Mouse (Mus musculus) MEL-GATA-1-ER (cell line): ENCODE measurements around the gene Fgfr4.

Experiments used
- DNase-seq: peaks from one replicate; pipeline ENCODE4 v3.0.0-alpha.2; 2012; ENCODE audit warnings: low read depth; ENCODE audit errors: extremely low read depth

Fgfr4 gene

GRCm38 (mm10) chr13:55152621-55153415, at the start of gene Fgfr4:
TSS of gene Fgfr4 (plus strand) at chr13:55152640.
- no peak for DNase-seq

- DNase-seq = no peak
Measured at GRCm38 (mm10) chr13:55103351-55103750, 49.1 kb upstream of the Fgfr4 start.

DNA sequence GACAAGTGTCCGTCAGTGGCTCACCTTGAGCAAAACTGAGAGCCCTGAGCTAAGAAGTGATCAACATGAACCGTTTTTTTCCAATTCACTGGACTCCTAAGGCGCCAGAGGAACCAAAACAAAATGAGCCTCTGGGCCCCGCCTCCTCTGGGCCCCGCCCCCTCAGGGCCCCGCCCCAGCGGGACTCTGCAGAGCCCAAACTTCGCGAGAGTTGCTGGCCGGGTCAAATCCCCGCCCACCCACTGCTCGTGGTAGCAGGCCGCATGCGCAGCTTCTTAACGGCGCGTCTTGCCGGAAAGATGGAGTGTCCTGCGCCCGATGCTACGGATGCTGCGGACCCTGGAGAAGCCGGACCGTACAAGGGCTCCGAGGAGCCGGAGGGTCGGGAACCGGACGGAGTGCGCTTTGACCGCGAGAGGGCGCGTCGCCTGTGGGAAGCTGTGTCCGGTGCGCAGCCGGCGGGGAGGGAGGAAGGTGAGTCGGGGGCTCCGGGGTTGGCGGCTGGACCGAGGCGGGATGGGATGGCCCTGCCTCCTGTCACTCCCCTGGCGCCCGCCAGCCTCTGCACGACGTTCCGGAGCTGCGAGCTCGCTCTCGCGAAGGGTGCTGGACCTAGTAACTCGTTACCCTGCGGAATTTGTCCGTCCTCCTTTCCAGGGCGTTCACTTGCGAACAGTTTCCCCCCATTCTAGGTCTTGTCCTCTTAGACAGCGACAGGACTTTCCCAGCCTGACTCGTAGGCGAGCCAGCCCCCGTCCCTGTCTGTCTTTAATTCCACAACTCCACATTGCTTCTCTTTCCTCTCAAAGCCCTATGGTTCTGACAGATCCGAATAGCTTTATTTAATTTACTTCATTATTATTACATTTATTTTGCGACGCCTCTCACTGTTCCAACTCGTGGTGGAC, 47.1 kb upstream of the Fgfr4 start, which contains the start of gene Zfp346:
TSS of gene Zfp346 (plus strand) at position 267 of the 908 bp plus-strand sequence.
- DNase-seq = peak; percentile 92

GRCm38 (mm10) chr13:55105953-55106691, 46.3 kb upstream of the Fgfr4 start:
- peak; percentile 47 for DNase-seq

- no peak for DNase-seq
Measured at GRCm38 (mm10) chr13:55107116-55107515, 45.3 kb upstream of the Fgfr4 start.

DNA sequence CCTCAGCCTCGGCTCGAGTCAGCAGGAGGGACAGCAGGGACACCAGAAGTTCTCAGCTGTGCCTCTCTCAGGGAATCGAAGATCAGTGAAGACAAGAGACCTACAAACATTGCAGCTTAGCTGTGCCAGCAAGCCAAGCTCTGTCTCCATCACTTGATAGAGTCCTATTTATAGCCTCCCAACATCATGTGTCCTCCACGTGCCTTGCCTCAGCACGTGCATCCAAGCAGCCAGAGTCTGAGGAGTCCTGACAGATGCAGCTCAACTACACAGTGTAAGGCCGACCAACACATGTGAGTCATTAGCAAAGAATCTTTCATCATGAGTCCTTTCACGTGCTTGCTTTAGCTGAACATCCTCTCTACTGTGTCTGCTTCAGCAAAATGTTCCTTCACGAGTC, 44.7 kb upstream of the Fgfr4 start:
- DNase-seq = no peak

DNA sequence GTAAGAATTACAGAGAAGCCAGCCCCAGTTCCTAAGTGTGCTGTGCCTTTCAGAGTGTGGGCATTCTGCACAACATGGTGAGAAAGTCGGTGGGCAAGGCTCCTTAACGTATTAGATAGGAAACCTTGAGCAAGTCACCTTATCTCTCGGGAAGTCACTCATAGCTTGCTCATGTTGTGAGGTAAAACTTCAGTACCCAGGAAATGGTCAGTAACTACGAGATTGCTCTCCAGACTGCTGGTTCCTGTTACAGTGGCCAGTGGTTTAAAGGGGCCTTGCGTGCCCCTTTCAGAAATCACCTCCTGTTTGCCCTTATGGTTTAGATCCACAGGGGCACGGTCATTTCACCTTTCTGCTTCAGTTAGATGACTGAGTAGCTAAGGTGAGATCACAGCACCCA, 38.1 kb upstream of the Fgfr4 start:
- no peak for DNase-seq

GRCm38 (mm10) chr13:55124903-55125302, 27.5 kb upstream of the Fgfr4 start:
- DNase-seq = no peak

DNA sequence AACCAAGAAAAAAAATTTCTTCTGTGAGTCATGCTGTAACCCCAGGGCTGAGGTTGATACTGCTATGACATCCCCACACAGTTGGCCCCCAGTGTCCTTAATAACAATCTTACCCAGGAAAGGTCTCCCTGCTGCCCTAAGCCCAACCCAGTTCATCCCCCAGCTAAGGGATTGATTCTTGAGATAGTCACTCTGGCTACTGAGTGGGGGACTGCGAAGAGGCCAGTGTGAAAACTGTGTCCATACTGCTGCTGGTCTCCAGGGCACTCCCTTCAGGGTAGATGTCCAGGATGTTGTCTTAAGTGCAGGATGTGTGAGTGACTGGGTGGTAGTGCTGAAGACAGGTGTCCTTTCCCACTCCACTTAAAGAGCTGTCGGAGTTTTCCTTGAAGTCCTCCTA, 19.0 kb upstream of the Fgfr4 start, which contains the start of gene Gm17617:
TSS of gene Gm17617 (minus strand) at position 101 of the 400 bp plus-strand sequence.
- DNase-seq = no peak

- peak; percentile 24 for DNase-seq
Measured at GRCm38 (mm10) chr13:55135382-55135781, 17.1 kb upstream of the Fgfr4 start.

GRCm38 (mm10) chr13:55140271-55140670, 12.2 kb upstream of the Fgfr4 start:
- no peak for DNase-seq

DNA sequence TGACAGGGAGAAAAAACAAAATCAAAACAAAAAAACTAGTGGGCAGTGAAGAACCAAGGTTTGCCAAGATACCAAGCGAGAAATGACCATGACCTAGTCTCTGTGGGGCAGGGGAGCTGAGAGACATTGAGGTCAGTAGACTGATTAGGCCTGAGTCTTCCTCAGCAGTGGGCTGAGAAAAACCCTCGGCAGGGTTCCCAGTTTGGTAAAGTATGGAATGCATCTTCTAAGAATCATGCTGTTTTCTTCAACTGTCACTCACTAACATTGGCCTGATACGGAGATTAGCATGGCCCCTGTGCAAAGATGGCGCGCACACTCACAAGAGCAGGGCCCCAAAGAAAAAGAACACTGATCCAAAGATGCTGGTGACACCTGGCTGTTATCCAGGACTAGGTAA, 1.5 kb downstream of the Fgfr4 start:
- no peak for DNase-seq

GRCm38 (mm10) chr13:55162365-55162764, 9.9 kb downstream of the Fgfr4 start:
- no peak for DNase-seq

DNA sequence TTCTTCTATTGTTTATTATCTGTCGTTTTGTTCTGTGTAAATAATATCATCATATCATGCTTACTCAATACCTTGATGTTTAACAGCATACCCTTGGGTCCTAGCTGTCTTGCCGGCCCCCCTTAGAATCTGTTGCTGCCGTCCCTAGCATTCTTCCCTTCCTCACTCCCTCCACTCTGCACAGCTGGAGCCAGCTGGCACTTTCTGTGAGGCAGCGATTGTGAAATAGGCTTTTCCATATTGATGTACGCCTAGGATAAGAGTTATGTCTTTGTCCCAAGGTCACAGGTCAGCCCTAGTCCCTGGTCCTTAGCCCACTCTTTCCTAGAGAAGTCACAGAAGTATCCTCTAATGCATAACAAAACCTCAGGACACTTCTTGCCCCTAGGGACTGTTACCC, 11.1 kb downstream of the Fgfr4 start:
- DNase-seq = no peak

DNA sequence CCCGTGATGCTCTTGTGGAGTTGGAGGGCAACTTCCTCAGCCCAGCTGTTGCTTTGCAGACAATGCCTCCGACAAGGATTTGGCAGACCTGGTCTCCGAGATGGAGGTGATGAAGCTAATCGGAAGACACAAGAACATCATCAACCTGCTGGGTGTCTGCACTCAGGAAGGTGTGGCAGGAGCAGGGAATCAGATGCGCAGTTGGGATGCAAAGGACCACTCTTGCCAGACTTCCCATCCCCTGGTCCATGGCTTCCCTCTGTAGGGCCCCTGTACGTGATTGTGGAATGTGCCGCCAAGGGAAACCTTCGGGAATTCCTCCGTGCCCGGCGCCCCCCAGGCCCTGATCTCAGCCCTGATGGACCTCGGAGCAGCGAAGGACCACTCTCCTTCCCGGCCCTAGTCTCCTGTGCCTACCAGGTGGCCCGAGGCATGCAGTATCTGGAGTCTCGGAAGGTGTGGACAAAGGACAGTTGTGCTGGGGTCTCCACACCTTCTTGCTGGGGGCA, 13.4 kb downstream of the Fgfr4 start:
- no peak for DNase-seq

DNA sequence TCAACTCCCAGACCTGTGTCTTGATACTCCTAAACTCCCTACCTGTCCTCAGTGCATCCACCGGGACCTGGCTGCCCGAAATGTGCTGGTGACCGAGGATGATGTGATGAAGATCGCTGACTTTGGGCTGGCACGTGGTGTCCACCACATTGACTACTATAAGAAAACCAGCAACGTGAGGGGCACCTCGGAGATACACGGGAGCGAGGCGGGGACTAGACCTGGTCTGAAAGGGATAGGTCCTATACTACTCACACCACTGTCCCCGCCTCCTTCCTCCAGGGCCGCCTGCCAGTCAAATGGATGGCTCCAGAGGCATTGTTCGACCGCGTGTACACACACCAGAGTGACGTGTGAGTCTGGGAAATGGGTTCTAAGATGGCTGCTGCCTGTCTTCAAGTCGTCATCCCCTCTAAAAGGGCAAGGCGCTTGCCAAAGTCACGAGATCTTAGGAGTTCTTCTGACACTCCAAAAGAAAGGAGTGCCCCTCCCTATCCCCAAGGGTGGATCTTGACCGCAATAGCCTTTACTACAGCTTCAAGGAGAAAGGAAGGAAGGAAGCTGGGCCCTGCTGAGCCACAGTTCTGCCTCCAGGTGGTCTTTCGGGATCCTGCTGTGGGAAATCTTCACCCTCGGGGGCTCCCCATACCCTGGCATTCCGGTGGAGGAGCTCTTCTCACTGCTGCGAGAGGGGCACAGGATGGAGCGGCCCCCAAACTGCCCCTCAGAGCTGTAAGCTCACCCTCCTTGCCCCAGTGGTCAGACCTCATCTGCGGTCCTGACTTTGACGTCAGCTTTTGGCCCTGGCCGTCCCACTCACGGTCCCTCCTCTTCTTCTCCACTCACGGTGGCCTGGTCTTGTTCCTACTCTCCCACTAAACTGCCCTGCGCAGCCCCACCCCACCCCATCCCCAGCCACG, 14.6 kb downstream of the Fgfr4 start:
- DNase-seq = no peak

DNA sequence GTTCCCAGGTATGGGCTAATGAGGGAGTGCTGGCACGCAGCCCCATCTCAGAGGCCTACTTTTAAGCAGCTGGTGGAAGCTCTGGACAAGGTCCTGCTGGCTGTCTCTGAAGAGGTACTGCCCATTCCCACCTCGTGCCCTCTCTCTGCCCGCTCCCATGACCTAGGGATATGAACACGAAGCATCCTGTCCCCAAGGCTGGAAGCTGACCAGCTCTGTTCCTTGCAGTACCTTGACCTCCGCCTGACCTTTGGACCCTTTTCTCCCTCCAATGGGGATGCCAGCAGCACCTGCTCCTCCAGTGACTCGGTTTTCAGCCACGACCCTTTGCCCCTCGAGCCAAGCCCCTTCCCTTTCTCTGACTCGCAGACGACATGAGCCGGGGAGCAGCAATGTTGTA, 15.4 kb downstream of the Fgfr4 start:
- DNase-seq = no peak

DNA sequence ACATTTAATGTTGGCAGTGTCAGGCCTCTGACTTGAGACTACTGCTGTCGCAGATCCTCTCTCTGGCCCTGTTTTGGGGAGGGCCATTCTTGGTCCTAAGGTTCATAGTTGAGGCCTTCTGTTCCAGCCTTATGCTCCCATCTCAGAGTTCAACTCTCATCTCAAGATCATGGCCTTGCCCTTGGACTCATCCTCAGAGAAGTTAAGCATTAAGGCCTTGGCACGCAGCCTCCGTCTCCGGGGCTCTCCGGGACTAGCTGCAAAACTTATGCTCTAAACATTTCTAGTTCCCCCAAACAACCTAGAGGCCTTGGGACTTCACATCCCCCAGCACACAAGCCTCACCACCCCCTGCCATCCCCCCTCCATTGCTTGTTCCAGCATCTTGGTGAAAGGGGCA, 15.8 kb downstream of the Fgfr4 start:
- DNase-seq = no peak

- DNase-seq = no peak
Measured at GRCm38 (mm10) chr13:55168958-55169369, 16.5 kb downstream of the Fgfr4 start.
